Mouse (Mus musculus): ENCODE data around the gene Ttll8. TPM values are rescaled to one million over a fixed set of nuclear protein-coding genes. Genes with fewer than 3 reads are reported as not detected.

Ttll8 gene
- polyA plus RNA-seq, 1 experiment = 1.6 TPM

- Histone ChIP-seq H3K27ac (ENCODE audit: insufficient read depth, low read length) (no peak overlapping the region), H3K4me3 (replicated peaks; ENCODE audit: insufficient read depth, low read depth, low read length) (no peak overlapping the region), H3K4me1 (ENCODE audit: control insufficient read depth, insufficient read depth, low read length) (no peaks in the 10 kb centered on the region), H3K27me3 (ENCODE audit: control insufficient read depth, insufficient read depth, low read length) (no peaks in the 10 kb centered on the region)
- no peak for DNase-seq
- no peak for TF ChIP-seq CTCF (IDR thresholded peaks at IDR 0.05; ENCODE audit: borderline replicate concordance, insufficient read depth, low read depth, low read length)
- no peak for TF ChIP-seq POLR2A (IDR thresholded peaks at IDR 0.05; ENCODE audit: borderline replicate concordance, insufficient read depth, low read length)
- 72% methylated on average over 1 of the region's 1 CpGs for WGBS
These were observed 51.1 kb downstream of the Ttll8 start for GRCm38 (mm10) chr15:88903086-88903485.

- 85% methylated on average over 15 of the region's 15 CpGs for WGBS
- Histone ChIP-seq H3K27ac (ENCODE audit: insufficient read depth, low read length) (no peak overlapping the region), H3K4me1 (ENCODE audit: control insufficient read depth, insufficient read depth, low read length) (no peaks in the 10 kb centered on the region), H3K4me3 (replicated peaks; ENCODE audit: insufficient read depth, low read depth, low read length) (no peak overlapping the region), H3K27me3 (ENCODE audit: control insufficient read depth, insufficient read depth, low read length) (no peaks in the 10 kb centered on the region)
- no peak for DNase-seq
- TF ChIP-seq CTCF (IDR thresholded peaks at IDR 0.05; ENCODE audit: borderline replicate concordance, insufficient read depth, low read depth, low read length) (no peak), POLR2A (IDR thresholded peaks at IDR 0.05; ENCODE audit: borderline replicate concordance, insufficient read depth, low read length) (no peak)
These were observed 51.9 kb downstream of the Ttll8 start for GRCm38 (mm10) chr15:88902200-88902875.

- 80% methylated on average over 10 of the region's 10 CpGs for WGBS
- Histone ChIP-seq H3K4me1 (ENCODE audit: control insufficient read depth, insufficient read depth, low read length) (peaks cover under 1% of the 10 kb centered on the region; the same call in 1 of the 2 replicates), H3K27me3 (ENCODE audit: control insufficient read depth, insufficient read depth, low read length) (no peaks in the 10 kb centered on the region), H3K4me3 (replicated peaks; ENCODE audit: insufficient read depth, low read depth, low read length) (no peak overlapping the region), H3K27ac (ENCODE audit: insufficient read depth, low read length) (no peak overlapping the region)
- DNase-seq = no peak
- TF ChIP-seq POLR2A (IDR thresholded peaks at IDR 0.05; ENCODE audit: borderline replicate concordance, insufficient read depth, low read length) = no peak
- TF ChIP-seq CTCF (IDR thresholded peaks at IDR 0.05; ENCODE audit: borderline replicate concordance, insufficient read depth, low read depth, low read length) = no peak
These were observed 57.8 kb downstream of the Ttll8 start for GRCm38 (mm10) chr15:88896341-88896980.

- Histone ChIP-seq H3K4me1 (ENCODE audit: control insufficient read depth, insufficient read depth, low read length) (peaks cover 5% of the 10 kb centered on the region; the same call in 1 of the 2 replicates), H3K27ac (ENCODE audit: insufficient read depth, low read length) (no peak overlapping the region), H3K4me3 (replicated peaks; ENCODE audit: insufficient read depth, low read depth, low read length) (no peak overlapping the region), H3K27me3 (ENCODE audit: control insufficient read depth, insufficient read depth, low read length) (no peaks in the 10 kb centered on the region)
- TF ChIP-seq POLR2A (IDR thresholded peaks at IDR 0.05; ENCODE audit: borderline replicate concordance, insufficient read depth, low read length) (no peak), CTCF (IDR thresholded peaks at IDR 0.05; ENCODE audit: borderline replicate concordance, insufficient read depth, low read depth, low read length) (no peak)
- DNase-seq = no peak
- 91% methylated on average over 6 of the region's 6 CpGs for WGBS
These were observed 58.3 kb downstream of the Ttll8 start for GRCm38 (mm10) chr15:88895891-88896290.

- DNase-seq = no peak
- TF ChIP-seq POLR2A (IDR thresholded peaks at IDR 0.05; ENCODE audit: borderline replicate concordance, insufficient read depth, low read length) (no peak), CTCF (IDR thresholded peaks at IDR 0.05; ENCODE audit: borderline replicate concordance, insufficient read depth, low read depth, low read length) (no peak)
- WGBS = 77% methylated on average over 7 of the region's 7 CpGs
- no peak overlapping the region for H3K4me3 ChIP-seq (replicated peaks; ENCODE audit: insufficient read depth, low read depth, low read length)
- H3K27ac ChIP-seq (ENCODE audit: insufficient read depth, low read length) = no peak overlapping the region
- H3K27me3 ChIP-seq (ENCODE audit: control insufficient read depth, insufficient read depth, low read length) = no peaks in the 10 kb centered on the region
- H3K4me1 ChIP-seq (ENCODE audit: control insufficient read depth, insufficient read depth, low read length) = peaks cover 5% of the 10 kb centered on the region; the same call in 1 of the 2 replicates
These were observed 59.1 kb downstream of the Ttll8 start for GRCm38 (mm10) chr15:88895119-88895518.

GRCm38 (mm10) chr15:88892876-88893275 is 61.3 kb downstream of the Ttll8 start:
- H3K4me3 ChIP-seq (replicated peaks; ENCODE audit: insufficient read depth, low read depth, low read length) = no peak overlapping the region
- DNase-seq = no peak
- 88% methylated on average over 5 of the region's 5 CpGs for WGBS
- no peaks in the 10 kb centered on the region for H3K27me3 ChIP-seq (ENCODE audit: control insufficient read depth, insufficient read depth, low read length)
- H3K27ac ChIP-seq (ENCODE audit: insufficient read depth, low read length) = no peak overlapping the region
- H3K4me1 ChIP-seq (ENCODE audit: control insufficient read depth, insufficient read depth, low read length) = peaks cover 5% of the 10 kb centered on the region; the same call in 1 of the 2 replicates
- TF ChIP-seq CTCF (IDR thresholded peaks at IDR 0.05; ENCODE audit: borderline replicate concordance, insufficient read depth, low read depth, low read length) (no peak), POLR2A (IDR thresholded peaks at IDR 0.05; ENCODE audit: borderline replicate concordance, insufficient read depth, low read length) (no peak)

GRCm38 (mm10) chr15:88892252-88892651 is 62.0 kb downstream of the Ttll8 start:
- WGBS = 72% methylated on average over 1 of the region's 1 CpGs
- TF ChIP-seq CTCF (IDR thresholded peaks at IDR 0.05; ENCODE audit: borderline replicate concordance, insufficient read depth, low read depth, low read length) (no peak), POLR2A (IDR thresholded peaks at IDR 0.05; ENCODE audit: borderline replicate concordance, insufficient read depth, low read length) (no peak)
- H3K27me3 ChIP-seq (ENCODE audit: control insufficient read depth, insufficient read depth, low read length) = no peaks in the 10 kb centered on the region
- peaks cover 5% of the 10 kb centered on the region; the same call in 1 of the 2 replicates for H3K4me1 ChIP-seq (ENCODE audit: control insufficient read depth, insufficient read depth, low read length)
- no peak overlapping the region for H3K27ac ChIP-seq (ENCODE audit: insufficient read depth, low read length)
- DNase-seq = no peak
- no peak overlapping the region for H3K4me3 ChIP-seq (replicated peaks; ENCODE audit: insufficient read depth, low read depth, low read length)

GRCm38 (mm10) chr15:88891676-88892040 is 62.6 kb downstream of the Ttll8 start:
- Histone ChIP-seq H3K27ac (ENCODE audit: insufficient read depth, low read length) (no peak overlapping the region), H3K27me3 (ENCODE audit: control insufficient read depth, insufficient read depth, low read length) (no peaks in the 10 kb centered on the region), H3K4me1 (ENCODE audit: control insufficient read depth, insufficient read depth, low read length) (peaks cover 5% of the 10 kb centered on the region; the same call in 1 of the 2 replicates), H3K4me3 (replicated peaks; ENCODE audit: insufficient read depth, low read depth, low read length) (no peak overlapping the region)
- no peak for DNase-seq
- TF ChIP-seq CTCF (IDR thresholded peaks at IDR 0.05; ENCODE audit: borderline replicate concordance, insufficient read depth, low read depth, low read length) (no peak), POLR2A (IDR thresholded peaks at IDR 0.05; ENCODE audit: borderline replicate concordance, insufficient read depth, low read length) (no peak)
- 76% methylated on average over 8 of the region's 8 CpGs for WGBS

Data from cerebellum, adult 2 months (tissue).